Mouse (Mus musculus): ENCODE results near the gene Mtor. TPM values are rescaled to one million over a fixed set of nuclear protein-coding genes. Genes with fewer than 3 reads are reported as not detected.
A peak's percentile ranks its signal among the peaks of the same experiment; 100 is the strongest.

Gene Mtor
- polyA plus RNA-seq, 1 experiment: 39.8 TPM

DNA sequence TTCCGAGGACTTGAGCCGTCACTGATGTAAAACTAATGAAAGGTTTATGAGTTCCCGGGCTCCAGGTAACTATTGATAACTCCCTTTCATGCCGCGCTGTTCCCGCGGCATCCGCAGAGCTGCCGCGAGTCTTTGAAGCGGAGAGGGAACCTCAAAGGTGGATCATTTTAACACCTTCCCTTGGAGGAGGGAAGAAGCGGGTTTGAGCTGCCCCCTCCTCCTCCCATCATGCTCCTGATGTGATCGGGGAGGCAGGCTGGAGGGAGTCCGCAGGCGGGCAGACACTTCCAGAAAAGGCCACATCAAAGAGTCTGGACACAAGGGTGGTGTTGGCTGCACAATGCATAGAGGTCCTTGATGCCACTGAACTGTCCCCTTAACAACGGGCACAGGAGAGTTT is 32.8 kb upstream of the Mtor start:
- H3K4me1 ChIP-seq (ENCODE audit: control insufficient read depth, insufficient read depth, low read length): no peaks in the 10 kb centered on the region
- DNase-seq: no peak
- 4% methylated on average over 16 of the region's 16 CpGs for WGBS
- no peak overlapping the region for H3K27ac ChIP-seq (ENCODE audit: insufficient read depth, low read depth, low read length)
- no peak overlapping the region for H3K4me3 ChIP-seq (ENCODE audit: insufficient read depth, low read depth, low read length)
- H3K36me3 ChIP-seq (ENCODE audit: control insufficient read depth, insufficient read depth, low read length): no peaks in the 10 kb centered on the region
- no peak for TF ChIP-seq POLR2A (IDR thresholded peaks at IDR 0.05; ENCODE audit: low read depth, low read length)
- no peak for TF ChIP-seq CTCF (conservative IDR thresholded peaks at IDR 0.05; ENCODE audit: insufficient read depth, insufficient read length, low read depth, low read length)
- no peaks in the 10 kb centered on the region for H3K27me3 ChIP-seq (replicated peaks; ENCODE audit: control insufficient read depth, insufficient read depth, low read length)

DNA sequence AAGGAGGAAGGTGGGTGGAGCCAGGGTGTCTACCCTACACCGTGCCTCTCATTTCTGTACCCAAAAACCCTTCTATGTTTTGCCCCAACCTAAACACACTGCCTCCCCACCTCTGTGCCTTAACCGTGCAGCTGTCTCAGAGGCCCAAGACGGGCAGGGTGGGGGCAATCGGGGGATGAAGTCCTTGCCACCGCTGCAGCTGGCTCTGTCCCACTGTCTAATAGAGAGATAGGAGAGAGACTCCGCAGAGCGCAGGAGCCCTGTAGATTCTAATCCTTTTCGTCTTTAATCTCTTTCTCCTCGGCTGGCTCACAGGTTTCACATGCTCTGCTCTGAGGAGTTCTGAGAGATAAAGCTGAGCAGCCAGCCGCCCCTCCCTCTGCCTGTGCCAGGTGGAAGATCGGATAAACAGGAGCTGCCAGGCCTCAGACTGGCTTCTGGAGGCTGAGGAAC is 31.3 kb upstream of the Mtor start:
- H3K36me3 ChIP-seq (ENCODE audit: control insufficient read depth, insufficient read depth, low read length): no peaks in the 10 kb centered on the region
- no peak overlapping the region for H3K4me3 ChIP-seq (ENCODE audit: insufficient read depth, low read depth, low read length)
- TF ChIP-seq POLR2A (IDR thresholded peaks at IDR 0.05; ENCODE audit: low read depth, low read length) (no peak), CTCF (conservative IDR thresholded peaks at IDR 0.05; ENCODE audit: insufficient read depth, insufficient read length, low read depth, low read length) (no peak)
- 57% methylated on average over 11 of the region's 11 CpGs for WGBS
- no peaks in the 10 kb centered on the region for H3K27me3 ChIP-seq (replicated peaks; ENCODE audit: control insufficient read depth, insufficient read depth, low read length)
- DNase-seq: no peak
- H3K4me1 ChIP-seq (ENCODE audit: control insufficient read depth, insufficient read depth, low read length): no peaks in the 10 kb centered on the region
- no peak overlapping the region for H3K27ac ChIP-seq (ENCODE audit: insufficient read depth, low read depth, low read length)

DNA sequence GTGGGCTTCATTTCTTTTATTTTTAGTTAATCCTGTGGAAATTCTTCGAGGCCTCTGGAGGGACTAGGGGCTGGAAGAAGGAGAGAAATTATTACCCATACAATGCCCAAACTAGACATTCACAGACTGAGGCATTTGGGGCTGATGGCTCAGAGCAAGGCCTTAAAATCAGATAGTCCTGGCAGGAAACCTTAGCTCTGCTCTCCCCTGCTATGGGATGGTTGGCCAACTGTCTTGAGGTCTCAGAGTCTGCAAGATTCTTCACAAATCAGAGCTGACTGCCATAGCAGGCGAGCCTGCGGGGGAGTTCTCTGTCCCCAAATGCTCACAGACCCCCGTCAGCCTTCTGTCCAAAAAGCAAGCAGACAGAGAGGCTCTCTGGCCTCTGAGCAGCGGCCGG is 30.9 kb upstream of the Mtor start:
- 49% methylated on average over 6 of the region's 6 CpGs for WGBS
- no peak overlapping the region for H3K27ac ChIP-seq (ENCODE audit: insufficient read depth, low read depth, low read length)
- TF ChIP-seq CTCF (conservative IDR thresholded peaks at IDR 0.05; ENCODE audit: insufficient read depth, insufficient read length, low read depth, low read length): no peak
- no peak for TF ChIP-seq POLR2A (IDR thresholded peaks at IDR 0.05; ENCODE audit: low read depth, low read length)
- no peaks in the 10 kb centered on the region for H3K36me3 ChIP-seq (ENCODE audit: control insufficient read depth, insufficient read depth, low read length)
- no peak overlapping the region for H3K4me3 ChIP-seq (ENCODE audit: insufficient read depth, low read depth, low read length)
- H3K27me3 ChIP-seq (replicated peaks; ENCODE audit: control insufficient read depth, insufficient read depth, low read length): no peaks in the 10 kb centered on the region
- no peak for DNase-seq
- H3K4me1 ChIP-seq (ENCODE audit: control insufficient read depth, insufficient read depth, low read length): no peaks in the 10 kb centered on the region

DNA sequence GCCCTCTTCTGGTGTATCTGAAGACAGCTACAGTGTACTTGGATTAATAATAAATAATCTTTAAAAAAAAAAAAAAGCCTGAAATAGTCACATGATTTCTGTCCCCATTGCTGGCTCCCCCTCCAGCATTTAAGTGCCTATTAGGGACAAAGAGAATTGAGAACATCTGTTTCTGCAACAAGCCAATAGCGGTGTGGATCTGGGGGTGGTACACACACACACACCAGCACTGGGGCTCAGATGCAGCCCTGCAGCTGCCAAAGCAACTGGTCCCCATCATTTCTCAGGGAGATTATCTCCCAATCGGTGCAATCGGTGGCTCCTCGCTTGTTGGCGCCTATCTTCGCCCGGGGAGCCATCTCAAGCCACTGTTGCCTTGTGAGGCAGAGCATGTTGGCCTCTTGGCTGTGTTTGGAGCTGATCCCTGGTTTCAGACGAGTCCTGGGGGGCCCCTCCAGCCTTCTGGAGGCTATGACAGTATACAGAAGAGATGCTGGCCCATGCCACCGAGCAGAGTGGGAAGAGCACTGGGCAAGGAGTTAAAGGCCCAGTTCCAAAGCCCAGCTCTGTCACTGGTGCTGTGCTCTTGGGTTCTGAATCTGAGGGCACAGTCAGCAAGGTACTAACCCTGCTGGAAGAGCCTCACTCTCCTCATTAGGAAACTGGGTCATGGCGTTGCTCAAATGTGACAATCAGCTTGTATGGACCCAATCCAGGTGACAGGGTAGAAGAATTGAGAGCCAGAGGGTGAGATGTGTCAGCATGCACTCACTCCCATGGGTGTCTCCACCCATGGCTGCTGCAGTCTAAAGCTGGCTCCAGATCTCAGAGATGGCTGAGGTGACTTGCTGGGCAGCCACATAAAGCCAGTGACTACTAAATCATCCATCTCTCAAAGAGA is 21.2 kb upstream of the Mtor start:
- no peak overlapping the region for H3K4me3 ChIP-seq (ENCODE audit: insufficient read depth, low read depth, low read length)
- H3K36me3 ChIP-seq (ENCODE audit: control insufficient read depth, insufficient read depth, low read length): no peaks in the 10 kb centered on the region; the same call in 1 of the 2 replicates
- no peak for DNase-seq
- WGBS: 81% methylated on average over 10 of the region's 10 CpGs
- H3K4me1 ChIP-seq (ENCODE audit: control insufficient read depth, insufficient read depth, low read length): no peaks in the 10 kb centered on the region; the same call in 1 of the 2 replicates
- no peak for TF ChIP-seq CTCF (conservative IDR thresholded peaks at IDR 0.05; ENCODE audit: insufficient read depth, insufficient read length, low read depth, low read length)
- TF ChIP-seq POLR2A (IDR thresholded peaks at IDR 0.05; ENCODE audit: low read depth, low read length): no peak
- no peaks in the 10 kb centered on the region for H3K27me3 ChIP-seq (replicated peaks; ENCODE audit: control insufficient read depth, insufficient read depth, low read length)
- no peak overlapping the region for H3K27ac ChIP-seq (ENCODE audit: insufficient read depth, low read depth, low read length)

DNA sequence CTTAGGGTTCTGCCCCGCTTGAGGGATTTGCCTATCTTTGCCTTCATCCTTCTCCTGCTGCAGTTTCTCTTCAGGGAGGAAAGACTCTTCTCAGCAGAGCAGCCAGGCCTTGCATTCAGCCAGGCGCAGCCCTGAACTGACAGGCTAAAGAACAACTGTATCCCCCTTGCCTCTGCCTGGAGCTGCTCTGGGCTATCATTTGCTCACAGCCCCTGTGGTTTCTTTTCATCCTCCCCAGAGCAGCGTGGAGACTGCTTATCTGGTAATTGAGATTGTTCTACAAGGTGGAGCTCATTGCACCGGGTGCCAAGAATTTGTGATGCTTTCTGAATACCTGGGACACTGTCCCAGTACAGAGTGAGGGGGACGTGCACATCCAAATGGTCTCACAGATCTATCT is 19.9 kb upstream of the Mtor start:
- DNase-seq: no peak
- H3K36me3 ChIP-seq (ENCODE audit: control insufficient read depth, insufficient read depth, low read length): no peaks in the 10 kb centered on the region; the same call in 1 of the 2 replicates
- WGBS: 84% methylated on average over 5 of the region's 5 CpGs
- no peak overlapping the region for H3K27ac ChIP-seq (ENCODE audit: insufficient read depth, low read depth, low read length)
- TF ChIP-seq CTCF (conservative IDR thresholded peaks at IDR 0.05; ENCODE audit: insufficient read depth, insufficient read length, low read depth, low read length) (no peak), POLR2A (IDR thresholded peaks at IDR 0.05; ENCODE audit: low read depth, low read length) (no peak)
- no peaks in the 10 kb centered on the region for H3K27me3 ChIP-seq (replicated peaks; ENCODE audit: control insufficient read depth, insufficient read depth, low read length)
- peaks cover 4% of the 10 kb centered on the region; the same call in 1 of the 2 replicates for H3K4me1 ChIP-seq (ENCODE audit: control insufficient read depth, insufficient read depth, low read length)
- no peak overlapping the region for H3K4me3 ChIP-seq (ENCODE audit: insufficient read depth, low read depth, low read length)

DNA sequence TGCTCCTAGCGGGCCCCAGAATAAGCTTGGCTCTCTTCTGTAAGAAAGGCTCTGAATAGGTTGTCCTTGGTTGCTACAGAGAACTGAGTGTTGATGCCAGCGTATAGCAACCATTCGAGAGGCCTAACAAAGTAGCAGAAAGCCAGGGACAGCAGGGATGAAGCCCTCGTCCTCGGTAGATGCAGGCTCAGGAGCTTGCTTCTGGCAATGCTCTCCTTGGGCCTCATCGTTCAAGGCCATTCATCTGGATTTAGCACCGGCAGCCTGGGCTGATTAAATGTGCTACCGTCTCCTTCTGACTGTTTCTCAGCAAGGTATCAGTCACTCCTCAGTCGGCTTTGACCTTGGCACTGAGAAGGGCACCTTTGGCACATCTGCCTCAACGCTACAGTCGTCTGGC is 19.3 kb upstream of the Mtor start:
- Histone ChIP-seq H3K27ac (ENCODE audit: insufficient read depth, low read depth, low read length) (no peak overlapping the region), H3K36me3 (ENCODE audit: control insufficient read depth, insufficient read depth, low read length) (no peaks in the 10 kb centered on the region; the same call in 1 of the 2 replicates), H3K4me1 (ENCODE audit: control insufficient read depth, insufficient read depth, low read length) (peaks cover 6% of the 10 kb centered on the region; the same call in 1 of the 2 replicates), H3K27me3 (replicated peaks; ENCODE audit: control insufficient read depth, insufficient read depth, low read length) (no peaks in the 10 kb centered on the region), H3K4me3 (ENCODE audit: insufficient read depth, low read depth, low read length) (no peak overlapping the region)
- no peak for DNase-seq
- no peak for TF ChIP-seq POLR2A (IDR thresholded peaks at IDR 0.05; ENCODE audit: low read depth, low read length)
- no peak for TF ChIP-seq CTCF (conservative IDR thresholded peaks at IDR 0.05; ENCODE audit: insufficient read depth, insufficient read length, low read depth, low read length)
- WGBS: 87% methylated on average over 11 of the region's 11 CpGs

DNA sequence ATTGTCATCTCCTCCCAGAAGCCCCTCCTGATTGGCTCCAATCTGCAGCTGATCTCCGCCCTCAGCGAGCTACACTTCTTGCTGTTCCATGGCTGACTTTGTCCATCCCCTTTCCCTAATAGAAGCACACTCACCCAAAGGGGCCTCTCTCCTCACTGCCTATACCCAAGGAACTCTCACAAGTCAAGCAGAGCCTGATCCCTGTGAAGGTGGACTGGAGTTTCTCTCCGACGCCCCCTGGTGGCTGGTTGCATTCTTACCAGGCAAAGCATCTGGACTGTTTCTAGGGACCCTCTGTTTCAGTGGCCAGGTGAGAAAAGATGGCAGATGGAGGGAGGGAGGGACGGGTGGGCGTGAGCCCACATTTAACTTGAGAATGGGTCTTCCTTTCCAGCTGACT is 18.7 kb upstream of the Mtor start:
- Histone ChIP-seq H3K27ac (ENCODE audit: insufficient read depth, low read depth, low read length) (no peak overlapping the region), H3K27me3 (replicated peaks; ENCODE audit: control insufficient read depth, insufficient read depth, low read length) (no peaks in the 10 kb centered on the region), H3K4me3 (ENCODE audit: insufficient read depth, low read depth, low read length) (no peak overlapping the region), H3K36me3 (ENCODE audit: control insufficient read depth, insufficient read depth, low read length) (no peaks in the 10 kb centered on the region; the same call in 1 of the 2 replicates), H3K4me1 (ENCODE audit: control insufficient read depth, insufficient read depth, low read length) (peaks cover 6% of the 10 kb centered on the region; the same call in 1 of the 2 replicates)
- 29% methylated on average over 6 of the region's 6 CpGs for WGBS
- DNase-seq: peak; percentile 58
- TF ChIP-seq CTCF (conservative IDR thresholded peaks at IDR 0.05; ENCODE audit: insufficient read depth, insufficient read length, low read depth, low read length) (peak; percentile 72), POLR2A (IDR thresholded peaks at IDR 0.05; ENCODE audit: low read depth, low read length) (no peak)

Data from kidney, adult 2 months (tissue).